Mouse (Mus musculus): ENCODE measurements around the gene Rtkn2. TPM values are rescaled to one million over a fixed set of nuclear protein-coding genes. Genes with fewer than 3 reads are reported as not detected.
"Not testable (repeated sequence)": the region's sequence is repeated elsewhere in the genome, so short reads cannot be mapped to it uniquely, and the experiment has no call there.

Gene Rtkn2
- polyA plus RNA-seq, 1 experiment from 2014 or later: 3.4 TPM

GRCm38 (mm10) chr10:68099801-68100200 lies 120.4 kb downstream of the Rtkn2 start:
- not testable (repeated sequence) for H3K27ac ChIP-seq; H3K9ac ChIP-seq; ATAC-seq (ENCODE audit: low FRiP score); H3K27me3 ChIP-seq (ENCODE audit: control insufficient read depth, insufficient read depth, low read length); H3K4me2 ChIP-seq (replicated peaks); DNase-seq (ENCODE audit: low spot score); H3K4me3 ChIP-seq (replicated peaks; ENCODE audit: low read length); H3K9me3 ChIP-seq (ENCODE audit: control insufficient read depth, low read length)
- Histone ChIP-seq H3K36me3 (replicated peaks; ENCODE audit: control insufficient read depth, insufficient read depth) (peaks cover 31% of the 10 kb centered on the region), H3K4me1 (replicated peaks; ENCODE audit: control insufficient read depth, insufficient read depth, low read length) (peaks cover 11% of the 10 kb centered on the region)
- WGBS: 95% methylated on average over 7 of the region's 7 CpGs

GRCm38 (mm10) chr10:68100506-68100905 lies 121.1 kb downstream of the Rtkn2 start:
- peaks cover 31% of the 10 kb centered on the region for H3K36me3 ChIP-seq (replicated peaks; ENCODE audit: control insufficient read depth, insufficient read depth)
- 93% methylated on average over 8 of the region's 8 CpGs for WGBS
- H3K27me3 ChIP-seq (ENCODE audit: control insufficient read depth, insufficient read depth, low read length): no peaks in the 10 kb centered on the region
- H3K4me1 ChIP-seq (replicated peaks; ENCODE audit: control insufficient read depth, insufficient read depth, low read length): peaks cover 18% of the 10 kb centered on the region
- no peak overlapping the region for H3K27ac ChIP-seq
- H3K4me3 ChIP-seq (replicated peaks; ENCODE audit: low read length): no peak overlapping the region
- no peak overlapping the region for H3K9ac ChIP-seq
- no peaks in the 10 kb centered on the region for H3K9me3 ChIP-seq (ENCODE audit: control insufficient read depth, low read length)
- no peak overlapping the region for H3K4me2 ChIP-seq (replicated peaks)
- no peak for ATAC-seq (ENCODE audit: low FRiP score)
- no peak for DNase-seq (ENCODE audit: low spot score)

GRCm38 (mm10) chr10:68101251-68101650 lies 121.9 kb downstream of the Rtkn2 start:
- Histone ChIP-seq H3K9me3 (ENCODE audit: control insufficient read depth, low read length) (no peaks in the 10 kb centered on the region), H3K36me3 (replicated peaks; ENCODE audit: control insufficient read depth, insufficient read depth) (peaks cover 28% of the 10 kb centered on the region), H3K27ac (no peak overlapping the region), H3K4me3 (replicated peaks; ENCODE audit: low read length) (no peak overlapping the region), H3K27me3 (ENCODE audit: control insufficient read depth, insufficient read depth, low read length) (no peaks in the 10 kb centered on the region), H3K4me2 (replicated peaks) (no peak overlapping the region), H3K9ac (no peak overlapping the region), H3K4me1 (replicated peaks; ENCODE audit: control insufficient read depth, insufficient read depth, low read length) (peaks cover 25% of the 10 kb centered on the region)
- 79% methylated on average over 4 of the region's 4 CpGs for WGBS
- no peak for DNase-seq (ENCODE audit: low spot score)
- ATAC-seq (ENCODE audit: low FRiP score): no peak

- no peak for ATAC-seq (ENCODE audit: low FRiP score)
- no peak overlapping the region for H3K4me3 ChIP-seq (replicated peaks; ENCODE audit: low read length)
- no peaks in the 10 kb centered on the region for H3K9me3 ChIP-seq (ENCODE audit: control insufficient read depth, low read length)
- H3K4me1 ChIP-seq (replicated peaks; ENCODE audit: control insufficient read depth, insufficient read depth, low read length): peaks cover 38% of the 10 kb centered on the region
- no peaks in the 10 kb centered on the region for H3K27me3 ChIP-seq (ENCODE audit: control insufficient read depth, insufficient read depth, low read length)
- H3K36me3 ChIP-seq (replicated peaks; ENCODE audit: control insufficient read depth, insufficient read depth): peaks cover 15% of the 10 kb centered on the region
- no peak overlapping the region for H3K27ac ChIP-seq
- H3K4me2 ChIP-seq (replicated peaks): no peak overlapping the region
- DNase-seq (ENCODE audit: low spot score): no peak
- 98% methylated on average over 6 of the region's 6 CpGs for WGBS
- H3K9ac ChIP-seq: no peak overlapping the region
Measured at GRCm38 (mm10) chr10:68102566-68102965, 123.2 kb downstream of the Rtkn2 start.

- H3K27ac ChIP-seq: no peak overlapping the region
- H3K4me2 ChIP-seq (replicated peaks): no peak overlapping the region
- no peak overlapping the region for H3K4me3 ChIP-seq (replicated peaks; ENCODE audit: low read length)
- WGBS: 72% methylated on average over 6 of the region's 6 CpGs
- no peaks in the 10 kb centered on the region for H3K9me3 ChIP-seq (ENCODE audit: control insufficient read depth, low read length)
- H3K9ac ChIP-seq: no peak overlapping the region
- H3K4me1 ChIP-seq (replicated peaks; ENCODE audit: control insufficient read depth, insufficient read depth, low read length): peaks cover 38% of the 10 kb centered on the region
- DNase-seq (ENCODE audit: low spot score) (no peak), ATAC-seq (ENCODE audit: low FRiP score) (no peak)
- H3K27me3 ChIP-seq (ENCODE audit: control insufficient read depth, insufficient read depth, low read length): no peaks in the 10 kb centered on the region
- peaks cover 9% of the 10 kb centered on the region; the same call in 1 of the 2 replicates for H3K36me3 ChIP-seq (replicated peaks; ENCODE audit: control insufficient read depth, insufficient read depth)
Measured at GRCm38 (mm10) chr10:68103078-68103855, 123.9 kb downstream of the Rtkn2 start.

- DNase-seq (ENCODE audit: low spot score) (no peak), ATAC-seq (ENCODE audit: low FRiP score) (no peak)
- Histone ChIP-seq H3K9ac (no peak overlapping the region), H3K4me1 (replicated peaks; ENCODE audit: control insufficient read depth, insufficient read depth, low read length) (peaks cover 38% of the 10 kb centered on the region), H3K4me3 (replicated peaks; ENCODE audit: low read length) (no peak overlapping the region), H3K4me2 (replicated peaks) (no peak overlapping the region), H3K36me3 (replicated peaks; ENCODE audit: control insufficient read depth, insufficient read depth) (peaks cover 9% of the 10 kb centered on the region; the same call in 1 of the 2 replicates), H3K27ac (0 out of 2 replicates have a peak overlapping the region, but pooled peaks have one; percentile 69), H3K9me3 (ENCODE audit: control insufficient read depth, low read length) (no peaks in the 10 kb centered on the region), H3K27me3 (ENCODE audit: control insufficient read depth, insufficient read depth, low read length) (no peaks in the 10 kb centered on the region)
- WGBS: 67% methylated on average over 5 of the region's 5 CpGs
Measured at GRCm38 (mm10) chr10:68103988-68104387, 124.6 kb downstream of the Rtkn2 start.

GRCm38 (mm10) chr10:68104481-68104880 lies 125.1 kb downstream of the Rtkn2 start:
- no peaks in the 10 kb centered on the region for H3K9me3 ChIP-seq (ENCODE audit: control insufficient read depth, low read length)
- no peak overlapping the region for H3K4me3 ChIP-seq (replicated peaks; ENCODE audit: low read length)
- H3K36me3 ChIP-seq (replicated peaks; ENCODE audit: control insufficient read depth, insufficient read depth): peaks cover 9% of the 10 kb centered on the region; the same call in 1 of the 2 replicates
- no peak for ATAC-seq (ENCODE audit: low FRiP score)
- H3K27ac ChIP-seq: peak overlapping the region; percentile 69
- no peaks in the 10 kb centered on the region for H3K27me3 ChIP-seq (ENCODE audit: control insufficient read depth, insufficient read depth, low read length)
- WGBS: 6% methylated on average over 2 of the region's 2 CpGs
- peak; percentile 52 for DNase-seq (ENCODE audit: low spot score)
- no peak overlapping the region for H3K9ac ChIP-seq
- peaks cover 38% of the 10 kb centered on the region for H3K4me1 ChIP-seq (replicated peaks; ENCODE audit: control insufficient read depth, insufficient read depth, low read length)
- no peak overlapping the region for H3K4me2 ChIP-seq (replicated peaks)

GRCm38 (mm10) chr10:68104881-68105781 lies 125.8 kb downstream of the Rtkn2 start:
- H3K4me1 ChIP-seq (replicated peaks; ENCODE audit: control insufficient read depth, insufficient read depth, low read length): peaks cover 38% of the 10 kb centered on the region
- no peak for DNase-seq (ENCODE audit: low spot score)
- 58% methylated on average over 14 of the region's 14 CpGs for WGBS

GRCm38 (mm10) chr10:68106351-68106950 lies 127.1 kb downstream of the Rtkn2 start:
- no peak overlapping the region for H3K4me3 ChIP-seq (replicated peaks; ENCODE audit: low read length)
- WGBS: 25% methylated on average over 9 of the region's 9 CpGs
- H3K27me3 ChIP-seq (ENCODE audit: control insufficient read depth, insufficient read depth, low read length): no peaks in the 10 kb centered on the region
- no peaks in the 10 kb centered on the region for H3K9me3 ChIP-seq (ENCODE audit: control insufficient read depth, low read length)
- no peak overlapping the region for H3K4me2 ChIP-seq (replicated peaks)
- ATAC-seq (ENCODE audit: low FRiP score): no peak
- DNase-seq (ENCODE audit: low spot score): peak; percentile 58
- peaks cover 44% of the 10 kb centered on the region for H3K4me1 ChIP-seq (replicated peaks; ENCODE audit: control insufficient read depth, insufficient read depth, low read length)
- peak overlapping the region; percentile 69 for H3K27ac ChIP-seq
- H3K9ac ChIP-seq: 0 out of 2 replicates have a peak overlapping the region, but pooled peaks have one; percentile 17
- H3K36me3 ChIP-seq (replicated peaks; ENCODE audit: control insufficient read depth, insufficient read depth): no peaks in the 10 kb centered on the region

More at GRCm38 (mm10) chr10:68104881-68105781, 125.8 kb downstream of the Rtkn2 start:
- Histone ChIP-seq H3K4me2 (replicated peaks) (no peak overlapping the region), H3K36me3 (replicated peaks; ENCODE audit: control insufficient read depth, insufficient read depth) (peaks cover 9% of the 10 kb centered on the region; the same call in 1 of the 2 replicates), H3K9me3 (ENCODE audit: control insufficient read depth, low read length) (no peaks in the 10 kb centered on the region), H3K4me3 (replicated peaks; ENCODE audit: low read length) (no peak overlapping the region), H3K27me3 (ENCODE audit: control insufficient read depth, insufficient read depth, low read length) (no peaks in the 10 kb centered on the region), H3K27ac (peak overlapping the region; percentile 69), H3K9ac (no peak overlapping the region)
- ATAC-seq (ENCODE audit: low FRiP score): no peak
